Mouse (Mus musculus) myocyte (in vitro differentiated cells): ENCODE results near the gene Dram2.

Source experiments
- MAX ChIP-seq: IDR thresholded peaks from one replicate; pipeline ENCODE4 v1.6.1; 2011; ENCODE audit warnings: low read depth, mild to moderate bottlenecking, control low read depth
- MYOG ChIP-seq, 3 experiments: IDR thresholded peaks; one replicate each; pipeline ENCODE4 v1.6.1; 2011; ENCODE audit warnings: control low read depth in 2 of 3, low read depth in 2 of 3, mild to moderate bottlenecking in 2 of 3; ENCODE audit not compliant: insufficient read length in 2 of 3, control insufficient read depth in 1 of 3, insufficient read depth in 1 of 3
- POLR2A ChIP-seq: IDR thresholded peaks from one replicate; pipeline ENCODE4 v1.6.1; 2011; ENCODE audit warnings: low read depth, mild to moderate bottlenecking, control low read depth, moderate library complexity; ENCODE audit not compliant: insufficient read length
- POLR2AphosphoS2 ChIP-seq: IDR thresholded peaks from one replicate; pipeline ENCODE4 v1.6.1; 2011; ENCODE audit warnings: low read depth, control low read depth; ENCODE audit not compliant: insufficient read length
- TCF12 ChIP-seq: IDR thresholded peaks from one replicate; pipeline ENCODE4 v1.6.1; 2011; ENCODE audit warnings: mild to moderate bottlenecking, control low read depth; ENCODE audit not compliant: poor library complexity, insufficient read depth, severe bottlenecking
- USF1 ChIP-seq: IDR thresholded peaks from one replicate; pipeline ENCODE4 v1.6.1; 2011; ENCODE audit warnings: low read depth, mild to moderate bottlenecking, control low read depth, moderate library complexity

- no peak for TF ChIP-seq TCF12
- TF ChIP-seq USF1 = no peak
- no peak for TF ChIP-seq MYOG (IDR thresholded peaks at IDR 0.05; ENCODE audit: control insufficient read depth in 1 of 3, insufficient read depth in 1 of 3, insufficient read length in 2 of 3, low read depth in 2 of 3)
- TF ChIP-seq POLR2AphosphoS2 = no peak
- no peak for TF ChIP-seq POLR2A
- no peak for TF ChIP-seq MAX
Measured at GRCm38 (mm10) chr3:106522730-106523129, 24.9 kb upstream of the Dram2 start.
